Mouse (Mus musculus) B cell, adult 62 days (primary cell): ENCODE data around the gene Cyp2c69. TPM values are rescaled to one million over a fixed set of nuclear protein-coding genes. Genes with fewer than 3 reads are reported as not detected.

Experiments used
- total RNA-seq: library from RNA; stranded (reverse); gene quantifications from 4 replicates; pipeline ENCODE4 v1.2.4, GENCODE M21; 2023

Cyp2c69 gene
- total RNA-seq: not detected in 4 replicates

GRCm38 (mm10) chr19:39886699-39887098 lies at the start of gene Cyp2c69:
Gene Cyp2c69, minus strand, starts transcription at chr19:39886799.

GRCm38 (mm10) chr19:39812714-39813113 lies 73.9 kb downstream of the Cyp2c69 start, which contains the start of gene Cyp2c40:
Gene Cyp2c40, minus strand, starts transcription at chr19:39812814.

Other genes with a start within 250 kb of the Cyp2c69 start
- gene Cyp2c67, start 237.7 kb downstream of the Cyp2c69 start, total RNA-seq: not detected in 4 replicates
- not detected in 4 replicates for gene Cyp2c68, start 145.7 kb downstream of the Cyp2c69 start, total RNA-seq
- not detected in 4 replicates for gene Cyp2c40, start 74.0 kb downstream of the Cyp2c69 start, total RNA-seq
- gene Cyp2c37, start 105.6 kb upstream of the Cyp2c69 start, total RNA-seq: not detected in 4 replicates
- gene Cyp2c54, start 187.0 kb upstream of the Cyp2c69 start, total RNA-seq: not detected in 4 replicates
- gene Cyp2c50, start 202.9 kb upstream of the Cyp2c69 start, total RNA-seq: not detected in 4 replicates